Comparison of ENCODE assay signal across 8 mouse cellular contexts in the genomic region with DNA sequence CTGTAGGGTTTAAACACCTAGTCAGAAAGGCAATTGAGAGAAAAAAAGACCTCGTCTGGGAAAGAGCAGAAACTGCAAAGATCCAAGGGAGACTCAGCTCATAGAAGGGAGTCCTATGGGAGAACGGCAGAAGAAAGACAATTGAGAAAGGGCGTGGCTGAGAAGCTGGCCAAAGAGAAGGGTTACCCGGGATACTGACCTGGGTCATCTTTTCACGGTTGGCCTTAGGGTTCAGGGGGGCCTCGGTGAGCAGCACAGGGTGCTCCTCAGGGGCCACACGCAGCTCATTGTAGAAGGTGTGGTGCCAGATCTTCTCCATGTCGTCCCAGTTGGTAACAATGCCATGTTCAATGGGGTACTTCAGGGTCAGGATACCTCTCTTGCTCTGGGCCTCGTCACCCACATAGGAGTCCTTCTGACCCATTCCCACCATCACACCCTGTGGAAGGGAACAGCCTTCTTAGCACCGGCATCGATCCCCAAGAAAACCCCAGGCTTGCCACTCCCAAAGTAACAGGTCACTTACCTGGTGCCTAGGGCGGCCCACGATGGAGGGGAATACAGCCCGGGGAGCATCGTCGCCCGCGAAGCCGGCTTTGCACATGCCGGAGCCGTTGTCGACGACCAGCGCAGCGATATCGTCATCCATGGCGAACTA. TPM values are rescaled to one million over a fixed set of nuclear protein-coding genes. Genes with fewer than 3 reads are reported as not detected.
DNase-seq lines count a peak whose midpoint lies in the region; ATAC-seq and TF ChIP-seq lines count a peak whose summit lies in the region.

No protein-coding gene starts in this region.

- H3K27ac ChIP-seq in testis, adult 2 months (ENCODE audit: control insufficient read depth, insufficient read depth, low read depth, low read length): peak overlapping the region; percentile 91
- peak overlapping the region; percentile 99 for H3K27ac ChIP-seq in forebrain, embryonic 12.5 days
- H3K27ac ChIP-seq in limb, embryonic 11.5 days (replicated peaks; ENCODE audit: low read depth, low read length): peak overlapping the region; percentile 100
- peak overlapping the region; percentile 100 for H3K27ac ChIP-seq in stomach, embryonic 14.5 days (ENCODE audit: low read length)

- TF ChIP-seq CTCF in testis, adult 2 months (IDR thresholded peaks at IDR 0.05; ENCODE audit: control insufficient read depth, insufficient read depth, insufficient replicate concordance, low read depth, low read length): no peak

- no peak for DNase-seq in testis, postnatal 14 days (ENCODE audit: low spot score)
- DNase-seq in limb, embryonic 11.5 days (ENCODE audit: low spot score): no peak
- DNase-seq in cerebellum, adult 11 months: no peak
- no peak for DNase-seq in adrenal gland, postnatal 10 days
- DNase-seq in cerebellum, postnatal 4 days (ENCODE audit: low spot score in 2 of 2): no peak

- no peaks in the 10 kb centered on the region; the same call in 1 of the 2 replicates for H3K36me3 ChIP-seq in testis, adult 2 months (ENCODE audit: control insufficient read depth, insufficient read depth, low read length)
- H3K36me3 ChIP-seq in forebrain, embryonic 12.5 days (replicated peaks): peaks cover 53% of the 10 kb centered on the region
- peaks cover 39% of the 10 kb centered on the region for H3K36me3 ChIP-seq in limb, embryonic 11.5 days (ENCODE audit: control insufficient read depth, insufficient read depth, low read length)
- H3K36me3 ChIP-seq in stomach, embryonic 14.5 days (ENCODE audit: control insufficient read depth, insufficient read depth, low read length): peaks cover 50% of the 10 kb centered on the region

- ATAC-seq in forebrain, embryonic 12.5 days (ENCODE audit: low FRiP score): no peak
- ATAC-seq in limb, embryonic 11.5 days (ENCODE audit: insufficient number of reproducible peaks, low FRiP score, low TSS enrichment, low read depth): no peak
- ATAC-seq in stomach, embryonic 14.5 days (ENCODE audit: insufficient number of reproducible peaks, insufficient read depth, low FRiP score, low read depth): no peak

- no peak for TF ChIP-seq POLR2A in testis, adult 2 months (IDR thresholded peaks at IDR 0.05; ENCODE audit: control insufficient read depth, low read depth, low read length)

- H3K4me2 ChIP-seq in forebrain, embryonic 12.5 days: peak overlapping the region; percentile 80
- peak overlapping the region; percentile 84 for H3K4me2 ChIP-seq in limb, embryonic 11.5 days (ENCODE audit: low read depth, severe bottlenecking)
- H3K4me2 ChIP-seq in stomach, embryonic 14.5 days (replicated peaks; ENCODE audit: low read depth, low read length): peak overlapping the region; percentile 72

- H3K27me3 ChIP-seq in testis, adult 2 months (ENCODE audit: control insufficient read depth, insufficient read depth, low read length): no peaks in the 10 kb centered on the region; the same call in 1 of the 2 replicates
- H3K27me3 ChIP-seq in forebrain, embryonic 12.5 days: no peaks in the 10 kb centered on the region
- no peaks in the 10 kb centered on the region for H3K27me3 ChIP-seq in limb, embryonic 11.5 days (ENCODE audit: control insufficient read depth, insufficient read depth, low read length)
- H3K27me3 ChIP-seq in stomach, embryonic 14.5 days (ENCODE audit: control insufficient read depth, insufficient read depth, low read length): no peaks in the 10 kb centered on the region

- H3K4me1 ChIP-seq in testis, adult 2 months (ENCODE audit: control insufficient read depth, insufficient read depth, low read length): peaks cover 20% of the 10 kb centered on the region
- peaks cover 53% of the 10 kb centered on the region for H3K4me1 ChIP-seq in forebrain, embryonic 12.5 days
- peaks cover 33% of the 10 kb centered on the region for H3K4me1 ChIP-seq in limb, embryonic 11.5 days (ENCODE audit: control insufficient read depth, insufficient read depth, low read length)
- H3K4me1 ChIP-seq in stomach, embryonic 14.5 days (ENCODE audit: control insufficient read depth, insufficient read depth, low read length): peaks cover 42% of the 10 kb centered on the region

- H3K9me3 ChIP-seq in forebrain, embryonic 12.5 days: no peaks in the 10 kb centered on the region
- no peaks in the 10 kb centered on the region for H3K9me3 ChIP-seq in limb, embryonic 11.5 days (ENCODE audit: control insufficient read depth, low read length)
- no peaks in the 10 kb centered on the region for H3K9me3 ChIP-seq in stomach, embryonic 14.5 days (ENCODE audit: control insufficient read depth, low read depth, low read length)

- H3K4me3 ChIP-seq in testis, adult 2 months (ENCODE audit: control insufficient read depth, low read depth, low read length): peak overlapping the region; percentile 100
- H3K4me3 ChIP-seq in forebrain, embryonic 12.5 days (replicated peaks): peak overlapping the region; percentile 68
- H3K4me3 ChIP-seq in limb, embryonic 11.5 days (ENCODE audit: low read depth, low read length): peak overlapping the region; percentile 100
- H3K4me3 ChIP-seq in stomach, embryonic 14.5 days (ENCODE audit: low read depth, low read length): peak overlapping the region; percentile 100

- peak overlapping the region; percentile 98 for H3K9ac ChIP-seq in forebrain, embryonic 12.5 days
- peak overlapping the region; percentile 100 for H3K9ac ChIP-seq in limb, embryonic 11.5 days (ENCODE audit: low read length)
- H3K9ac ChIP-seq in stomach, embryonic 14.5 days (replicated peaks; ENCODE audit: low read depth, low read length): peak overlapping the region; percentile 100

- WGBS in forebrain, embryonic 12.5 days: 7% methylated on average over 27 of the region's 27 CpGs
- 9% methylated on average over 27 of the region's 27 CpGs for WGBS in limb, embryonic 11.5 days
- 3% methylated on average over 27 of the region's 27 CpGs for WGBS in stomach, embryonic 14.5 days

RNA-seq across cellular contexts. Expression of a gene that starts 1.4 kb away (rescaled TPM):
- 1,383 and 1,491 TPM in 2 replicates for polyA plus RNA-seq in testis, adult 2 months (2012; rRNA removed)
- 12,389 and 14,301 TPM in 2 replicates for polyA plus RNA-seq in forebrain, embryonic 12.5 days (2016; fragmentation: Nextera tagmentation; extraction: Ambion mirVana)
- polyA plus RNA-seq in limb, embryonic 11.5 days (2014; fragmentation: Nextera tagmentation; extraction: Ambion mirVana): 16,455 and 16,911 TPM in 2 replicates
- 17,142 and 17,567 TPM in 2 replicates for polyA plus RNA-seq in stomach, embryonic 14.5 days (2014; fragmentation: Nextera tagmentation; extraction: Ambion mirVana)
- total RNA-seq in adrenal gland, postnatal 10 days (2021): 1,000 to 10,000 TPM; 2,913 to 2,936 TPM

RNA-seq across cellular contexts. Expression of a gene that starts 9.9 kb away (rescaled TPM):
- 8.5 and 8.9 TPM in 2 replicates for polyA plus RNA-seq in testis, adult 2 months (2012; rRNA removed)
- 24.0 and 24.6 TPM in 2 replicates for polyA plus RNA-seq in forebrain, embryonic 12.5 days (2016; fragmentation: Nextera tagmentation; extraction: Ambion mirVana)
- 10.2 and 11.1 TPM in 2 replicates for polyA plus RNA-seq in limb, embryonic 11.5 days (2014; fragmentation: Nextera tagmentation; extraction: Ambion mirVana)
- 9.1 and 10.5 TPM in 2 replicates for polyA plus RNA-seq in stomach, embryonic 14.5 days (2014; fragmentation: Nextera tagmentation; extraction: Ambion mirVana)
- 10 to 100 TPM in 1 of 2 experiments, 1 to 10 TPM in 1; 9.4 to 12.7 TPM for total RNA-seq in adrenal gland, postnatal 10 days (2021)

RNA-seq across cellular contexts. Expression of a gene that starts 55.0 kb away (rescaled TPM):
- 27.1 and 27.3 TPM in 2 replicates for polyA plus RNA-seq in testis, adult 2 months (2012; rRNA removed)
- 665 and 748 TPM in 2 replicates for polyA plus RNA-seq in forebrain, embryonic 12.5 days (2016; fragmentation: Nextera tagmentation; extraction: Ambion mirVana)
- polyA plus RNA-seq in limb, embryonic 11.5 days (2014; fragmentation: Nextera tagmentation; extraction: Ambion mirVana): 678 and 708 TPM in 2 replicates
- polyA plus RNA-seq in stomach, embryonic 14.5 days (2014; fragmentation: Nextera tagmentation; extraction: Ambion mirVana): 232 and 251 TPM in 2 replicates
- total RNA-seq in adrenal gland, postnatal 10 days (2021): 100 to 1,000 TPM in 1 of 2 experiments, 10 to 100 TPM in 1; 85.6 to 125 TPM
